Mouse (Mus musculus) liver, adult 2 months (tissue): Measurements from ENCODE around the gene Sstr3.

ENCODE experiments used
- CTCF ChIP-seq: fragments of 200-500 bp; IDR thresholded peaks from 2 replicates; pipeline ENCODE4 v1.5.1; 2011; ENCODE audit warnings: low read depth, low read length, control low read depth
- POLR2A ChIP-seq: fragments of 200-500 bp; IDR thresholded peaks from 2 replicates; pipeline ENCODE4 v1.6.1; 2011; ENCODE audit warnings: low read length, control low read depth; ENCODE audit not compliant: insufficient read depth; ENCODE audit errors: extremely low read depth

DNA sequence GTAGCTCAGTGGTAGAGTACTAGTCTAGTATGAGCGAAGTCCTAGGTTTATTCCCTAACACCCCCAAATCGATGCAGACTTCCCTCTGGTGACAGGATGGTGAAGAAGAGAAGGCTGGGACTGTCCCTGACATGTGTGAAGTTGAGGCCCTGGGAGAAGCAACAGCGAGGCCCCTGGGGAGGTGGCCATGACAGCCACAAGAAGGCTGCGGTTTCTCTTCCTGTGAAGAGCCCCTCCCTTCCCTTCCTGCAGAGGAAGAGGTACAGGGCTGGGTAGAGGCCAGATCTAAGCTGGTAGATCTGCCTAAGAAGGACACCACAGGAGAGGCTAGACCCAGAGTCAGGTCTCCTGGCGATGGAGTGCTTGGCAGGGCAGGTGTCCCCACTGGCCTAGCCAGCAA is 19.5 kb upstream of the Sstr3 start:
- TF ChIP-seq CTCF (no peak), POLR2A (no peak)
